Mouse (Mus musculus) bone marrow, adult 2 months (tissue): ENCODE measurements around the gene Nrf1.

Experiments used
- CTCF ChIP-seq: fragments of 200-500 bp; IDR thresholded peaks from 2 replicates; pipeline ENCODE4 v1.5.1; 2011; ENCODE audit warnings: low read length, control low read depth; ENCODE audit not compliant: control insufficient read depth, insufficient read depth
- POLR2A ChIP-seq: fragments of 200-500 bp; IDR thresholded peaks from 2 replicates; pipeline ENCODE4 v1.6.1; 2011; ENCODE audit warnings: low read depth, mild to moderate bottlenecking, control low read depth, low read length, borderline replicate concordance; ENCODE audit not compliant: control insufficient read depth

DNA sequence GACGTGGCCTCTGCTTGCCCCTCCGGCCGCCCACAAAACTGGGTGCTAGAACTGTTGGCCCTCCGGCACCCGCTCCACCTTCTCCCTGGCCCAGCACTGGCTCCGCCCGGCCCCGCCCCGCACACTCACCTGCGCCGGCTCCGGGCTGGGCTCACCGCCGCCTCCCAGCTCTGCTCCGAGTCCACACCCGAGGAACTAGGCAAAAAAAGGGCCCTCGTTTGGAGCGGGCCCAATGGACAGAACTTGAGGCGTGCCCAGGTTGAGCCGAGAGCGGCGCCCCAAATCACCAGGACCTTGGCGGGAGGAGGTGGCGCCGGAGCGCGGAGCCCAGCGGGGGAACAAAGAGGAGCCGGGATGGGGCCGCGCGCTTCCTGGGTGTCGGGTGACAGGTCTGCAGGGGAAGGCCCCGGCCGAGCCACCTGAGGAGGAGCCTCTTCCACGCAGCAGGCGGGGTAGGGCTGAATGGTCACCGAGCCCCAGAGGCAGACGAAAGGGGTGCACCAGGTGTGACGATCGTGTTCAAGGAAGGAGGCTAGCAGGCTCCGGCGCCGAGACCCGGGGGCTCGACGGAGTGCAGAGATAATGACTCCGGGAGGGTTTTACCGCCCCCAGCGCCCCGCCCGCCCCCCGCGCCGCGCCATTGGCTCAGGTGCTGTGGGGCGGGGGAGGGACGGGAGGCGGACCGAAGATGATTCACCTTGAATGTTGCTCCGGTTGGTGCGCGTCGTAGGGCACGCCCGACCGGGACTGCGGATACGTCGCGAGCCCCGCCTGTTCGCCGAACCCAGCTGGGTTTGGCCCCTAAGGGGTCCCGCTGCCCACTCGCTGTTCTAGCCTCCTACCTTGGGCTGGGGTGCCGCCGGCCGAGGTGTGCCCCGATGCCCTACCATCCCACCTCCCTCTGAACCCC is 126.0 kb downstream of the Nrf1 start:
- no peak for TF ChIP-seq POLR2A
- no peak for TF ChIP-seq CTCF
